Mouse (Mus musculus): ENCODE measurements around the gene Supt6.

GRCm38 (mm10) chr11:78178859-78179437, 66.8 kb downstream of the Supt6 start:
- TF ChIP-seq POLR2AphosphoS5 (IDR thresholded peaks at IDR 0.05; ENCODE audit: borderline replicate concordance, low read depth, low read length) (peak; percentile 92), CTCF (IDR thresholded peaks at IDR 0.05 in 2 of 3, conservative IDR thresholded peaks at IDR 0.05 in 1 of 3; ENCODE audit: control insufficient read depth in 1 of 3, insufficient read depth in 1 of 3, low read depth in 2 of 3, low read length in 3 of 3, poor library complexity in 1 of 3, severe bottlenecking in 1 of 3) (no peak), BHLHE40 (IDR thresholded peaks at IDR 0.05; ENCODE audit: borderline replicate concordance, low read depth, low read length) (peak; percentile 47; the same call in 1 of the 2 replicates), TAL1 (IDR thresholded peaks at IDR 0.05; ENCODE audit: low read length) (no peak), MXI1 (IDR thresholded peaks at IDR 0.05; ENCODE audit: low read depth, low read length) (peak; percentile 85; the same call in 1 of the 2 replicates), EP300 (IDR thresholded peaks at IDR 0.05; ENCODE audit: low read depth in 1 of 2, low read length in 2 of 2) (peak in 1 of 2 experiments; percentile 42; a peak in 1 of 4 replicates), NELFE (IDR thresholded peaks at IDR 0.05; ENCODE audit: low read depth, low read length) (peak; percentile 5), ZKSCAN1 (IDR thresholded peaks at IDR 0.05; ENCODE audit: low read depth, low read length) (no peak), MAFK (IDR thresholded peaks at IDR 0.05; ENCODE audit: borderline replicate concordance, low read depth, low read length) (no peak), TBP (IDR thresholded peaks at IDR 0.05; ENCODE audit: low read depth, low read length) (peak; percentile 67), USF1 (IDR thresholded peaks at IDR 0.05; ENCODE audit: low read depth, low read length) (no peak)
